Mouse (Mus musculus): ENCODE data around the gene Chrna4. TPM values are rescaled to one million over a fixed set of nuclear protein-coding genes. Genes with fewer than 3 reads are reported as not detected.
A peak's percentile ranks its signal among the peaks of the same experiment; 100 is the strongest.

Chrna4 gene
- polyA plus RNA-seq, 1 experiment from 2014 or later, result 62.4 TPM

DNA sequence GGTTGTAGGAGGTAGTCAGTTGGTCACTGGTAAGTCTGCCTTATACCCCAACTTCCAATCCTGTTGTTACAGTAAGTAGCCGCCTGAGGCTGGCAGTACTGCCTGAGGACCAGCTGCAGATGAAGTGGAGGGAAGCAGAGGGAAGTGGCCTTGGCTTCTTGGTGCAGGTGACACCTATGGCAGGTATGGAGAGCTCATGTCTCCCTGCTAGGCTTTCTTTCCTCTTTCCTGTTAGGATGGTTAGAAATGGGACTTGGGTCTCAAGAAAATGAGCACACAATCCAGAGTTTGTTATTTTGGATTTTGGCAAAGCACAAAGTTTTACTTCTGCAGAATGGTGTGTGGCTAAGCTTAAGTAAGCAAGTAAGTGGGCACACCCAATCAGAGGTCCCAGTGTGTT, 54.4 kb downstream of the Chrna4 start:
- Histone ChIP-seq H3K36me3 (ENCODE audit: control insufficient read depth, insufficient read depth, low read length) (no peaks in the 10 kb centered on the region), H3K27ac (ENCODE audit: low read depth, low read length) (no peak overlapping the region), H3K9ac (replicated peaks; ENCODE audit: low read depth, low read length) (no peak overlapping the region), H3K4me3 (ENCODE audit: low read depth, low read length) (no peak overlapping the region), H3K9me3 (ENCODE audit: control insufficient read depth, low read length) (no peaks in the 10 kb centered on the region), H3K4me1 (ENCODE audit: control insufficient read depth, insufficient read depth, low read length) (0 out of 2 replicates have a peak, but pooled peaks cover 5% of the 10 kb centered on the region), H3K27me3 (ENCODE audit: control insufficient read depth, insufficient read depth, low read length) (no peaks in the 10 kb centered on the region), H3K4me2 (ENCODE audit: low read depth, low read length) (no peak overlapping the region)
- ATAC-seq (ENCODE audit: low read depth), result no peak
- WGBS, result 82% methylated on average over 1 of the region's 1 CpGs

DNA sequence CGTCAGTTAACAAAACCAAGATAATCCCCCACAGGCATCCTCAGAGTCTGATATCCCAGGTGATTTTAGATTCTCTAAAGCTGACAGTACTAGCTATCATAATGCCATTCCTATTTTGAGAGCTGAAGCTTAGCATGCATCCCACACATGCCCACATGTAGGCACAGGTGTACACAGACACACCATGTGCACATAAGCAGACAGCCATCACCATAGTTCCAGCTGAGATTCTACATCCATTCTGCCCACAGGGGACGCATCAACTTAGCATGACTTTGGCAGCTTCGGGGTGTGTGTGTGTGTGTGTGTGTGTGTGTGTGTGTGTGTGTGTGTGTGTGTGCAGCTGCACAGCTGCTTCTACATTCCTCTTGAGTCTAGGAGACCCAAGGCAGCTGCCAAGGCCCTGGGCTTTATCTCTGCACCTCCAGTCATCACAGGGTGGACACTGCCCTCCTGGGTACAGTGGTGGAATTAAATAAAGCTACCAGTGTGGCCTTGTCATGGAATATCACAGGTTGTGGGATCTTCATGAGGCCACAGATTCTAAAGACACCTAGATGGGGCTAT, 54.9 kb downstream of the Chrna4 start:
- Histone ChIP-seq H3K27me3 (ENCODE audit: control insufficient read depth, insufficient read depth, low read length) (no peaks in the 10 kb centered on the region), H3K4me3 (ENCODE audit: low read depth, low read length) (no peak overlapping the region), H3K4me2 (ENCODE audit: low read depth, low read length) (no peak overlapping the region), H3K36me3 (ENCODE audit: control insufficient read depth, insufficient read depth, low read length) (peaks cover 3% of the 10 kb centered on the region; the same call in 1 of the 2 replicates), H3K27ac (ENCODE audit: low read depth, low read length) (no peak overlapping the region), H3K9me3 (ENCODE audit: control insufficient read depth, low read length) (no peaks in the 10 kb centered on the region), H3K9ac (replicated peaks; ENCODE audit: low read depth, low read length) (no peak overlapping the region), H3K4me1 (ENCODE audit: control insufficient read depth, insufficient read depth, low read length) (0 out of 2 replicates have a peak, but pooled peaks cover 5% of the 10 kb centered on the region)
- 33% methylated on average over 3 of the region's 3 CpGs for WGBS
- peak; percentile 60; the same call in 1 of the 2 replicates for ATAC-seq (ENCODE audit: low read depth)

- H3K27ac ChIP-seq (ENCODE audit: low read depth, low read length), result no peak overlapping the region
These were observed 55.8 kb downstream of the Chrna4 start for GRCm38 (mm10) chr2:180987432-180988030.

DNA sequence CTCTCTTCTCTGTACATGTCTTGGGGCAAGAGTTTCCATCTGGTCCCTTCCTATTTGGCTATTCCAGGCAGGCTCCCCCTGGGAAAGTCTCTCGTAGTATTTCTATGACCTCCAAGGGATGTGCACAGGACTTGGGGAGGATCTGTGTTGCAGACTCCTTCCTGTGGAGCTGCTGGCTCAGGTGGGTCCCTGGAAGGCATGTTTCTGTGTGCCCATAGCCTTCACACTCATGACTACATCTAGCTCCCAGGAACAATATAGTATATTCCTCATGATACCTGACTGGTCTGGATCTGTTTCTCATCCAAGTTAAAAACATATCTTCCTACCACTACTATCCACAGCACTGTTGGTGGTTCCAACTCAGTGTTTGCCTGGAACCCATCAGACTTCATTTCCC, 56.3 kb downstream of the Chrna4 start:
- H3K27ac ChIP-seq (ENCODE audit: low read depth, low read length), result no peak overlapping the region
- 33% methylated on average over 1 of the region's 1 CpGs for WGBS
- no peak overlapping the region for H3K4me3 ChIP-seq (ENCODE audit: low read depth, low read length)
- no peak overlapping the region for H3K9ac ChIP-seq (replicated peaks; ENCODE audit: low read depth, low read length)
- no peaks in the 10 kb centered on the region for H3K27me3 ChIP-seq (ENCODE audit: control insufficient read depth, insufficient read depth, low read length)
- no peaks in the 10 kb centered on the region for H3K9me3 ChIP-seq (ENCODE audit: control insufficient read depth, low read length)
- H3K4me2 ChIP-seq (ENCODE audit: low read depth, low read length), result no peak overlapping the region
- peaks cover 8% of the 10 kb centered on the region for H3K36me3 ChIP-seq (ENCODE audit: control insufficient read depth, insufficient read depth, low read length)
- no peak for ATAC-seq (ENCODE audit: low read depth)
- H3K4me1 ChIP-seq (ENCODE audit: control insufficient read depth, insufficient read depth, low read length), result 0 out of 2 replicates have a peak, but pooled peaks cover 5% of the 10 kb centered on the region

More at GRCm38 (mm10) chr2:180987432-180988030, 55.8 kb downstream of the Chrna4 start:
- Histone ChIP-seq H3K27me3 (ENCODE audit: control insufficient read depth, insufficient read depth, low read length) (no peaks in the 10 kb centered on the region), H3K9ac (replicated peaks; ENCODE audit: low read depth, low read length) (no peak overlapping the region), H3K4me2 (ENCODE audit: low read depth, low read length) (no peak overlapping the region), H3K9me3 (ENCODE audit: control insufficient read depth, low read length) (no peaks in the 10 kb centered on the region), H3K4me1 (ENCODE audit: control insufficient read depth, insufficient read depth, low read length) (0 out of 2 replicates have a peak, but pooled peaks cover 5% of the 10 kb centered on the region), H3K36me3 (ENCODE audit: control insufficient read depth, insufficient read depth, low read length) (peaks cover 3% of the 10 kb centered on the region; the same call in 1 of the 2 replicates), H3K4me3 (ENCODE audit: low read depth, low read length) (no peak overlapping the region)
- WGBS, result 29% methylated on average over 5 of the region's 5 CpGs
- ATAC-seq (ENCODE audit: low read depth), result 0 out of 2 replicates have a peak, but pooled peaks have one; percentile 14

- no peaks in the 10 kb centered on the region for H3K27me3 ChIP-seq (ENCODE audit: control insufficient read depth, insufficient read depth, low read length)
- H3K27ac ChIP-seq (ENCODE audit: low read depth, low read length), result no peak within 1 kb of the TSS
- no peaks in the 10 kb centered on the region for H3K9me3 ChIP-seq (ENCODE audit: control insufficient read depth, low read length)
- ATAC-seq (ENCODE audit: low read depth), result no peak
- peaks cover 14% of the 10 kb centered on the region for H3K36me3 ChIP-seq (ENCODE audit: control insufficient read depth, insufficient read depth, low read length)
- no peak within 1 kb of the TSS for H3K4me2 ChIP-seq (ENCODE audit: low read depth, low read length)
- 59% methylated on average over 2 of the region's 2 CpGs for WGBS
- 0 out of 2 replicates have a peak, but pooled peaks cover 5% of the 10 kb centered on the region for H3K4me1 ChIP-seq (ENCODE audit: control insufficient read depth, insufficient read depth, low read length)
- no peak within 1 kb of the TSS for H3K9ac ChIP-seq (replicated peaks; ENCODE audit: low read depth, low read length)
- no peak within 1 kb of the TSS for H3K4me3 ChIP-seq (ENCODE audit: low read depth, low read length)
These were observed 56.9 kb downstream of the Chrna4 start, which contains the start of gene Col20a1 for GRCm38 (mm10) chr2:180986449-180986848. TSS of gene Col20a1 (plus strand) at chr2:180986535.

GRCm38 (mm10) chr2:180985635-180986034, 57.7 kb downstream of the Chrna4 start:
- no peak overlapping the region for H3K4me3 ChIP-seq (ENCODE audit: low read depth, low read length)
- 82% methylated on average over 2 of the region's 2 CpGs for WGBS
- H3K4me2 ChIP-seq (ENCODE audit: low read depth, low read length), result no peak overlapping the region
- H3K9me3 ChIP-seq (ENCODE audit: control insufficient read depth, low read length), result no peaks in the 10 kb centered on the region
- 0 out of 2 replicates have a peak, but pooled peaks cover 5% of the 10 kb centered on the region for H3K4me1 ChIP-seq (ENCODE audit: control insufficient read depth, insufficient read depth, low read length)
- H3K36me3 ChIP-seq (ENCODE audit: control insufficient read depth, insufficient read depth, low read length), result peaks cover 22% of the 10 kb centered on the region
- H3K27ac ChIP-seq (ENCODE audit: low read depth, low read length), result no peak overlapping the region
- no peak overlapping the region for H3K9ac ChIP-seq (replicated peaks; ENCODE audit: low read depth, low read length)
- no peaks in the 10 kb centered on the region for H3K27me3 ChIP-seq (ENCODE audit: control insufficient read depth, insufficient read depth, low read length)
- no peak for ATAC-seq (ENCODE audit: low read depth)

DNA sequence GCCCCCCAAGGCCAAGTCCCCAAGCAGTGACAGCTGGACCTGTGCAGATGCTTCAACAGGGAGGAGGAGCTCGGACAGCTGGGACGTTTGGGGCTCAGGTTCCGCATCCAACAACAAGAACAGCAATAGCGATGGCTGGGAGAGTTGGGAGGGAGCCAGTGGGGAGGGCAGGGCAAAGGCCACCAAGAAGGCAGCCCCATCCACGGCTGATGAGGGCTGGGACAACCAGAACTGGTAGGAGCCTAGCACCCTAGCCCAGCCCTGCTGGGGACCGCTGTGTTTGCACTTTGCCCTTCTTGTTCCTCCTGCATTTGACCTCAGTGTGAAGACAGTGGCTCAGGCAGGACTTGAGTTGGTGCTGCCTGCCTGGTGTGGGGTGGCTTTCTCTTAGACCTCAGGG, 62.2 kb downstream of the Chrna4 start:
- WGBS, result 77% methylated on average over 6 of the region's 6 CpGs
- Histone ChIP-seq H3K9ac (replicated peaks; ENCODE audit: low read depth, low read length) (no peak overlapping the region), H3K4me1 (ENCODE audit: control insufficient read depth, insufficient read depth, low read length) (no peaks in the 10 kb centered on the region), H3K27me3 (ENCODE audit: control insufficient read depth, insufficient read depth, low read length) (no peaks in the 10 kb centered on the region), H3K9me3 (ENCODE audit: control insufficient read depth, low read length) (no peaks in the 10 kb centered on the region), H3K4me3 (ENCODE audit: low read depth, low read length) (no peak overlapping the region), H3K4me2 (ENCODE audit: low read depth, low read length) (no peak overlapping the region), H3K27ac (ENCODE audit: low read depth, low read length) (no peak overlapping the region), H3K36me3 (ENCODE audit: control insufficient read depth, insufficient read depth, low read length) (peaks cover 56% of the 10 kb centered on the region)
- no peak for ATAC-seq (ENCODE audit: low read depth)

Other genes starting within 250 kb of the Chrna4 start
- 49.2 and 61.0 TPM in 2 replicates for gene Ythdf1, start 122.6 kb downstream of the Chrna4 start, polyA plus RNA-seq (2014; fragmentation: Nextera tagmentation; extraction: Ambion mirVana)
- gene Birc7, start 114.5 kb downstream of the Chrna4 start, polyA plus RNA-seq (2014; fragmentation: Nextera tagmentation; extraction: Ambion mirVana), result 0.15 and 0.31 TPM in 2 replicates
- gene Nkain4, start 88.8 kb downstream of the Chrna4 start, polyA plus RNA-seq (2014; fragmentation: Nextera tagmentation; extraction: Ambion mirVana), result 86.5 and 97.0 TPM in 2 replicates
- gene Arfgap1, start 76.3 kb downstream of the Chrna4 start, polyA plus RNA-seq (2014; fragmentation: Nextera tagmentation; extraction: Ambion mirVana), result 87.0 and 95.2 TPM in 2 replicates
- 0.31 and 0.60 TPM in 2 replicates for gene Col20a1, start 57.0 kb downstream of the Chrna4 start, polyA plus RNA-seq (2014; fragmentation: Nextera tagmentation; extraction: Ambion mirVana)
- 56.7 and 60.6 TPM in 2 replicates for gene Kcnq2, start 91.8 kb upstream of the Chrna4 start, polyA plus RNA-seq (2014; fragmentation: Nextera tagmentation; extraction: Ambion mirVana)
- gene Eef1a2, start 113.5 kb upstream of the Chrna4 start, polyA plus RNA-seq (2014; fragmentation: Nextera tagmentation; extraction: Ambion mirVana), result 17.5 and 24.4 TPM in 2 replicates
- 419 and 445 TPM in 2 replicates for gene Ppdpf, start 143.7 kb upstream of the Chrna4 start, polyA plus RNA-seq (2014; fragmentation: Nextera tagmentation; extraction: Ambion mirVana)
- not detected in 2 replicates for gene Ptk6, start 159.2 kb upstream of the Chrna4 start, polyA plus RNA-seq (2014; fragmentation: Nextera tagmentation; extraction: Ambion mirVana)
- 0.15 and 0.19 TPM in 2 replicates for gene Srms, start 169.6 kb upstream of the Chrna4 start, polyA plus RNA-seq (2014; fragmentation: Nextera tagmentation; extraction: Ambion mirVana)
- gene Fndc11, start 176.5 kb upstream of the Chrna4 start, polyA plus RNA-seq (2014; fragmentation: Nextera tagmentation; extraction: Ambion mirVana), result 0.23 TPM in 1 of 2 replicates, not detected in the other
- 0.28 and 0.45 TPM in 2 replicates for gene Helz2, start 198.5 kb upstream of the Chrna4 start, polyA plus RNA-seq (2014; fragmentation: Nextera tagmentation; extraction: Ambion mirVana)
- gene Gmeb2, start 244.5 kb upstream of the Chrna4 start, polyA plus RNA-seq (2014; fragmentation: Nextera tagmentation; extraction: Ambion mirVana), result 19.3 and 19.9 TPM in 2 replicates